Mouse (Mus musculus): ENCODE results near the gene Hecw1.
A peak's percentile ranks its signal among the peaks of the same experiment; 100 is the strongest.

Hecw1 gene

GRCm38 (mm10) chr13:14522906-14523269 is at the start of gene Hecw1:
TSS of gene Hecw1 (minus strand) at chr13:14523228.
- DNase-seq = no peak

GRCm38 (mm10) chr13:14561336-14561735 is 38.3 kb upstream of the Hecw1 start:
- no peak for DNase-seq

- DNase-seq = no peak
These were observed 29.6 kb upstream of the Hecw1 start for GRCm38 (mm10) chr13:14552628-14553027.

- no peak for DNase-seq
These were observed 19.8 kb upstream of the Hecw1 start for GRCm38 (mm10) chr13:14542860-14543259.

- peak; percentile 7 for DNase-seq
These were observed 711 bp downstream of the Hecw1 start for GRCm38 (mm10) chr13:14522128-14522905.

- no peak for DNase-seq
These were observed 1.3 kb downstream of the Hecw1 start for GRCm38 (mm10) chr13:14521746-14522127.

- no peak for DNase-seq
These were observed 3.4 kb downstream of the Hecw1 start for GRCm38 (mm10) chr13:14519605-14520004.

GRCm38 (mm10) chr13:14517478-14517877 is 5.5 kb downstream of the Hecw1 start:
- no peak for DNase-seq

- DNase-seq = no peak
These were observed 7.9 kb downstream of the Hecw1 start for GRCm38 (mm10) chr13:14515106-14515505.

GRCm38 (mm10) chr13:14513934-14514333 is 9.1 kb downstream of the Hecw1 start:
- no peak for DNase-seq

- no peak for DNase-seq
These were observed 16.3 kb downstream of the Hecw1 start for GRCm38 (mm10) chr13:14506765-14507164.

- DNase-seq = no peak
These were observed 22.8 kb downstream of the Hecw1 start for GRCm38 (mm10) chr13:14500251-14500650.

GRCm38 (mm10) chr13:14498780-14499179 is 24.2 kb downstream of the Hecw1 start:
- no peak for DNase-seq

GRCm38 (mm10) chr13:14496954-14497353 is 26.1 kb downstream of the Hecw1 start:
- DNase-seq = no peak

GRCm38 (mm10) chr13:14487812-14488211 is 35.2 kb downstream of the Hecw1 start:
- DNase-seq = no peak

- no peak for DNase-seq
These were observed 51.9 kb downstream of the Hecw1 start for GRCm38 (mm10) chr13:14471121-14471520.

GRCm38 (mm10) chr13:14467517-14467916 is 55.5 kb downstream of the Hecw1 start:
- no peak for DNase-seq

GRCm38 (mm10) chr13:14461036-14461435 is 62.0 kb downstream of the Hecw1 start:
- DNase-seq = no peak

- DNase-seq = no peak
These were observed 66.0 kb downstream of the Hecw1 start for GRCm38 (mm10) chr13:14457043-14457442.

- no peak for DNase-seq
These were observed 83.5 kb downstream of the Hecw1 start for GRCm38 (mm10) chr13:14439540-14439939.

- no peak for DNase-seq
These were observed 94.0 kb downstream of the Hecw1 start for GRCm38 (mm10) chr13:14428845-14429553.

GRCm38 (mm10) chr13:14424836-14425235 is 98.2 kb downstream of the Hecw1 start:
- no peak for DNase-seq

GRCm38 (mm10) chr13:14413405-14413804 is 109.6 kb downstream of the Hecw1 start:
- no peak for DNase-seq

GRCm38 (mm10) chr13:14374470-14374869 is 148.6 kb downstream of the Hecw1 start:
- DNase-seq = no peak

All from kidney, postnatal 10 days (tissue).